Mouse (Mus musculus) liver, postnatal 0 days (tissue): ENCODE data around the gene Commd7. TPM values are rescaled to one million over a fixed set of nuclear protein-coding genes. Genes with fewer than 3 reads are reported as not detected.
"Not testable (repeated sequence)": the region's sequence is repeated elsewhere in the genome, so short reads cannot be mapped to it uniquely, and the experiment has no call there.

Source experiments
- ATAC-seq: fragments of 200-750 bp; cut with Nextera tagmentation; 2 replicates; pipeline ENCODE4 v1.8.0; 2017; ENCODE audit warnings: mild to moderate bottlenecking, moderate library complexity
- DNase-seq: peaks from one replicate; pipeline ENCODE4 v3.0.0-alpha.2; 2016
- H3K27ac ChIP-seq: fragments of 300-500 bp; sonication (generic); 2 replicates; pipeline ENCODE4 v1.5.1; 2014; ENCODE audit warnings: antibody characterized with exemption, moderate library complexity, mild to moderate bottlenecking, low read depth
- H3K27me3 ChIP-seq: fragments of 300-500 bp; sonication (generic); 2 replicates; pipeline ENCODE4 v1.6.1; 2014; ENCODE audit warnings: low read length, control low read depth, mixed read lengths; ENCODE audit not compliant: insufficient read depth
- H3K36me3 ChIP-seq: fragments of 300-500 bp; sonication (generic); replicated peaks from 2 replicates; pipeline ENCODE4 v1.6.1; 2014; ENCODE audit warnings: mild to moderate bottlenecking, control low read depth, low read length, moderate library complexity, mixed read lengths; ENCODE audit not compliant: insufficient read depth
- H3K4me1 ChIP-seq: fragments of 300-500 bp; sonication (generic); 2 replicates; pipeline ENCODE4 v1.6.1; 2014; ENCODE audit warnings: antibody characterized with exemption, mild to moderate bottlenecking, control low read depth; ENCODE audit not compliant: insufficient read depth
- H3K4me2 ChIP-seq: fragments of 300-500 bp; sonication (generic); 2 replicates; pipeline ENCODE4 v1.6.1; 2014; ENCODE audit warnings: low read depth, mild to moderate bottlenecking, low read length, moderate library complexity, mixed read lengths
- H3K4me3 ChIP-seq: fragments of 300-500 bp; sonication (generic); 2 replicates; pipeline ENCODE4 v1.5.1; 2014; ENCODE audit warnings: low read depth, low read length
- H3K9ac ChIP-seq: fragments of 300-500 bp; sonication (generic); replicated peaks from 2 replicates; pipeline ENCODE4 v1.6.1; 2014; ENCODE audit warnings: mild to moderate bottlenecking, moderate library complexity
- H3K9me3 ChIP-seq: fragments of 300-500 bp; sonication (generic); 2 replicates; pipeline ENCODE4 v1.6.1; 2016; ENCODE audit warnings: mild to moderate bottlenecking, control low read depth, low read length, mixed read lengths
- CTCF ChIP-seq: sonication (generic); IDR thresholded peaks from 2 replicates; pipeline ENCODE4 v1.5.1; 2016; ENCODE audit warnings: antibody characterized with exemption, low read depth
- EP300 ChIP-seq: IDR thresholded peaks from 2 replicates; pipeline ENCODE4 v1.6.1; 2016; ENCODE audit warnings: antibody characterized with exemption, low read depth, mild to moderate bottlenecking
- WGBS: fragments of 180-500 bp; shearing (Covaris S2); extraction: QIAGEN DNeasy Blood & Tissue Kit; methylation state at CpG from one replicate; pipeline ENCODE4 v1.1.7; 2014; ENCODE audit not compliant: insufficient replicate concordance; 5-methylcytosine and 5-hydroxymethylcytosine counted together
- polyA plus RNA-seq: library from polyadenylated mRNA; unstranded; fragments of >200 nt; fragmentation: Nextera tagmentation; extraction: Ambion mirVana; gene quantifications from 2 replicates; pipeline ENCODE4 v1.2.1, GENCODE M21; 2015

The Commd7 gene
- polyA plus RNA-seq, 1 experiment from 2014 or later: 32.9 TPM

DNA sequence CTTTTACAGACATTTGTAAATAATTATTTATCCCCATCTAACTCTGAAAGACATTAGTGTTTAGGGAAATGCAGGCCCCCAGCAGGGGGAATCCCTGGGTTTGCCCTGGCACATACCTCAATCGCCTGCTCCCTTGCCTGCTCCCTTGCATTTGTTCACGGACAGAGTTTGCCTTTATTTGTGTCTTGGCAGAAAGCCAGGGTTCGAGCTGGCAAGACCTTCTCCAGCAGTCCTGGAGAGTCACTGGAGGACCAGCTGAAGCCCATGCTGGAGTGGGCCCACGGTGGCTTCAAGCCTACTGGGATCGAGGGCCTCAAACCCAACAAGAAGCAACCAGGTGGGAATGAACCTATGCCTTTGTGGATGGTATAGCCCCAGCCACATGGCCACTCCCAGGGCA lies 37.5 kb upstream of the Commd7 start:
- no peak overlapping the region for H3K4me2 ChIP-seq
- no peak for TF ChIP-seq EP300
- no peak for TF ChIP-seq CTCF
- H3K36me3 ChIP-seq: peaks cover 5% of the 10 kb centered on the region
- H3K4me1 ChIP-seq: 0 out of 2 replicates have a peak, but pooled peaks cover 2% of the 10 kb centered on the region
- no peaks in the 10 kb centered on the region for H3K27me3 ChIP-seq
- H3K4me3 ChIP-seq: no peak overlapping the region
- ATAC-seq (no peak), DNase-seq (peak; percentile 29)
- no peak overlapping the region for H3K27ac ChIP-seq
- no peak overlapping the region for H3K9ac ChIP-seq
- WGBS: 64% methylated on average over 5 of the region's 5 CpGs
- H3K9me3 ChIP-seq: no peaks in the 10 kb centered on the region

DNA sequence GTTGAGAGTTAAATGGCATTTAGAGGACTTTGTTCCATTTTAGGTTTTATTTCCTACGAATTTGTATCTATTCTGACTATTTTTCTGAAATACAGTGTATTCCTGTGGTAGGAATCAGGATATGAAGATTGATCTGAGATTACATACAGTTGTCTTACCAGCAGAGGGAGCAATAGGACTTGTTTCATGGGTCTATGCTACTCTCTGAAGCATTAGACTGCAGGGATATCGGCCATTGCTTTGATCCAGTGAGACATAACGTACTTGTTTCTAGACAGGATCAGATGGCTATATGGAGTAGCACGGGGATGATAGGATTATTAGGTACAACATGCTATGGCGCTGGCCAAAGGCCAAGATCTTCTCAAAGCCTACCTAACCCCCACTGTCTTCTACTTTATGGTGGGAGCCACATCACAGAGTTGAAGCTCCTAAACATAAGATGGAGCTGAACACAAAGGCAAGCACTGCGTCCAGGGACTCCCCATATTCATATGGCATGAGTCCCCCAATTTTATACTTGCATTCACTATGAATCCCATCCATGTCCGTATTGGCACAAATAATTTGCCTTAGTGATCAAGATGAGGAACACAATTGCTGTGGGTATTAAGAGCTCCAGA lies 36.3 kb upstream of the Commd7 start:
- Histone ChIP-seq H3K4me2 (no peak overlapping the region), H3K9ac (no peak overlapping the region), H3K4me3 (no peak overlapping the region), H3K4me1 (0 out of 2 replicates have a peak, but pooled peaks cover 2% of the 10 kb centered on the region), H3K27ac (no peak overlapping the region), H3K27me3 (no peaks in the 10 kb centered on the region), H3K9me3 (no peaks in the 10 kb centered on the region), H3K36me3 (peaks cover 5% of the 10 kb centered on the region)
- 63% methylated on average over 7 of the region's 7 CpGs for WGBS
- no peak for DNase-seq
- TF ChIP-seq CTCF (peak; percentile 84), EP300 (no peak)
- peak; percentile 45; the same call in 1 of the 2 replicates for ATAC-seq

DNA sequence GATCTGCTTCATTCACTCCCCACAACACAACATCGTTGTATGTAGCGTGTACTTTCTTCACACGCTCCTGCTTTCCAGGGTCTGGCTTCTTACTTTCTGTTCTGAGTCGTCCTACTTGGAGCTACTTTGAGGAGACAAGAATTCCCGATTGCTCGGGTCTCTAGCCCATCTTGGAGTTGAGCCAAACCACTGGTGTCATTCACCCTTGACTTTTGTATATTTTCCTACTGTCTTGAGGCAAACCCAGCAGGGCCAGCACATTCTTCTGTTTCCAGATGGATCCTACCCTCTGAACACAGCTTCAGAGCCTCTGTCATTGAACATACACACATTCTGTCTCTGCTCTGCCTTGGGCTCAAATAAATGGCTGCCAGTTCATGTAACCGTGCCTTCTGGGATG lies 32.8 kb upstream of the Commd7 start:
- no peaks in the 10 kb centered on the region for H3K9me3 ChIP-seq
- H3K9ac ChIP-seq: no peak overlapping the region
- no peak for ATAC-seq
- no peaks in the 10 kb centered on the region for H3K27me3 ChIP-seq
- peaks cover 3% of the 10 kb centered on the region; the same call in 1 of the 2 replicates for H3K36me3 ChIP-seq
- H3K27ac ChIP-seq: no peak overlapping the region
- no peak overlapping the region for H3K4me2 ChIP-seq
- no peak overlapping the region for H3K4me3 ChIP-seq
- TF ChIP-seq EP300 (no peak), CTCF (no peak)
- H3K4me1 ChIP-seq: 0 out of 2 replicates have a peak, but pooled peaks cover 6% of the 10 kb centered on the region
- WGBS: 85% methylated on average over 7 of the region's 7 CpGs
- no peak for DNase-seq

DNA sequence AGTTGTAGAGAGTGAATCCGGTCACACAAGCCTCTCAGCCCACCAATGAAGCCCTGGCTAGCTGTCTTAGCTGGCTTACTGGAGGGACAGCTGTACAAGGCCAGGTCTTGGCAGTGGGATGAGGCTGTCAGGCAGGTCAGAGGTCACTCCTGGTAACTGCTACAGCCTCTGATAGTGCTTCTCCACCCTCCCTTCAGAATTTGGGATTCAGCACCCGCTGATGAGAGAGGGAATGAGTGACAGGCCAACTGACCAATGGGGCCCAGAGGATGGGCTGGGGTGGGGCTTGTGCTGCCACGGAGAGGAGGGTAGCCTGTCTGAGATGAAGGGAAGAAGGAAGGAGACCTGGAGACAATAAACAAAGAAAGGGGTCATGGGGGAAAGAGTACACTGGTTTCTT lies 28.0 kb upstream of the Commd7 start:
- H3K9ac ChIP-seq: no peak overlapping the region
- H3K27ac ChIP-seq: no peak overlapping the region
- no peak for TF ChIP-seq CTCF
- TF ChIP-seq EP300: no peak
- no peak for ATAC-seq
- H3K36me3 ChIP-seq: 0 out of 2 replicates have a peak, but pooled peaks cover under 1% of the 10 kb centered on the region
- H3K27me3 ChIP-seq: no peaks in the 10 kb centered on the region
- H3K4me3 ChIP-seq: no peak overlapping the region
- no peak overlapping the region for H3K4me2 ChIP-seq
- peaks cover 21% of the 10 kb centered on the region for H3K4me1 ChIP-seq
- WGBS: 56% methylated on average over 3 of the region's 3 CpGs
- DNase-seq: peak; percentile 34
- no peaks in the 10 kb centered on the region for H3K9me3 ChIP-seq

DNA sequence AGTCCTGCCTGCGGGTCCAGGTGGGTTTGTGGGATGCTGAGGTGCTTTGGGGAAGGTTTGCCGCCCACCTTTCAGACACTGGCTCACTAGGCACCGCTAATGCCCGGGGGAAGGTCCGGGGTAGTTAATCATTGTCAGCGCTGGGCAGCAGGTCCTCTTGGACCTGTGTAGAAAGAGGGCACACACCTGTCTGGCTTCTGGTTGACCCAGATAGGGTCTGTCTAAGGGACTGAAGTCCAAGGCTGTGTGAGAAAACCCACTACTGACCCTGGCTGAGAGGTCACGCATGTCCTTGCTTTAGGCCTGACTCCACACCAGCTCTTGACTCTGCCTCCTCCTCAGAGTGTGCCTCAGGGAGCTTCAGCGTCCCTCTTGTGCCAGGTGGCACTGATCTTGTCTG lies 25.1 kb upstream of the Commd7 start:
- not testable (repeated sequence) for DNase-seq, H3K9ac ChIP-seq, H3K4me3 ChIP-seq, H3K9me3 ChIP-seq, H3K27me3 ChIP-seq, H3K36me3 ChIP-seq, H3K4me2 ChIP-seq
- WGBS: 61% methylated on average over 6 of the region's 8 CpGs
- peaks cover 21% of the 10 kb centered on the region for H3K4me1 ChIP-seq
- peak overlapping the region; percentile 62 for H3K27ac ChIP-seq
- ATAC-seq: peak; percentile 95

DNA sequence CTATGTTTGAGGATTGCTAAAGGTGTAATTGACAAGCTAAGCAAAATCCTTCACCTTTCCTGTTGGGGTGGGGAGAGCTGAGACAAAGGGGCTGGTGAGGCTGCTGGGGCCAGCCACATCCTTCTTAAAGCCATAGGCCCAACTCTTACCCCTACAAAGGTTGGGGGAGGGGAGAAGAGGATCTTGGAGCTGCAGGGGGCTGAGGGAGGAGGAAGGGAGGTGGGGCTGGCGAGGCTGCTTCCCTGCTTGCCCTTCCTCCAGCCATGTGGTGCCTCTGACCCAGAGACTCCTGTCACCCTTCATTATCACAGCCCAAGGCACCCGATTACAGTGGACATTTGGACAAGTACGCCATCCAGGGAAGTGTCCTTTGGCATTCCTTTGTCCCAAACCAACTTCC lies 19.1 kb upstream of the Commd7 start:
- H3K27ac ChIP-seq: no peak overlapping the region
- H3K4me3 ChIP-seq: no peak overlapping the region
- no peak overlapping the region for H3K4me2 ChIP-seq
- H3K9me3 ChIP-seq: no peaks in the 10 kb centered on the region
- TF ChIP-seq EP300 (no peak), CTCF (no peak)
- DNase-seq (no peak), ATAC-seq (no peak)
- no peaks in the 10 kb centered on the region for H3K36me3 ChIP-seq
- 77% methylated on average over 3 of the region's 3 CpGs for WGBS
- peaks cover 22% of the 10 kb centered on the region for H3K4me1 ChIP-seq
- no peaks in the 10 kb centered on the region for H3K27me3 ChIP-seq
- no peak overlapping the region for H3K9ac ChIP-seq
